Mouse (Mus musculus) spleen, adult 2 months (tissue): ENCODE measurements around the gene Zfp385b. TPM values are rescaled to one million over a fixed set of nuclear protein-coding genes. Genes with fewer than 3 reads are reported as not detected.

Experiments used
- DNase-seq, 2 experiments: peaks; one replicate each; pipeline versions ENCODE4 v3.0.0 to v3.0.0-alpha.2; 2012 to 2021; ENCODE audit warnings: low spot score in 2 of 2, low read depth in 1 of 2
- H3K27ac ChIP-seq: fragments of 200-500 bp; 2 replicates; pipeline ENCODE4 v1.5.1; 2012; ENCODE audit warnings: low read length, inconsistent platforms; ENCODE audit not compliant: insufficient read depth
- H3K27me3 ChIP-seq: fragments of 200-500 bp; 2 replicates; pipeline ENCODE4 v1.6.1; 2012; ENCODE audit warnings: mild to moderate bottlenecking, moderate library complexity, low read length, inconsistent platforms; ENCODE audit not compliant: control insufficient read depth, insufficient read depth
- H3K36me3 ChIP-seq: fragments of 200-500 bp; 2 replicates; pipeline ENCODE4 v1.6.1; 2012; ENCODE audit warnings: mild to moderate bottlenecking, low read length, inconsistent platforms; ENCODE audit not compliant: control insufficient read depth, insufficient read depth
- H3K4me1 ChIP-seq: fragments of 200-500 bp; 2 replicates; pipeline ENCODE4 v1.6.1; 2011; ENCODE audit warnings: inconsistent platforms; ENCODE audit not compliant: control insufficient read depth, insufficient read depth, insufficient read length
- H3K4me3 ChIP-seq: fragments of 200-500 bp; 2 replicates; pipeline ENCODE4 v1.5.1; 2011; ENCODE audit warnings: mild to moderate bottlenecking, inconsistent platforms; ENCODE audit not compliant: insufficient read depth, insufficient read length; ENCODE audit errors: extremely low read depth
- CTCF ChIP-seq: fragments of 200-500 bp; IDR thresholded peaks from 2 replicates; pipeline ENCODE4 v1.5.1; 2011; ENCODE audit warnings: mild to moderate bottlenecking, inconsistent platforms; ENCODE audit not compliant: insufficient read depth, insufficient read length, insufficient replicate concordance; ENCODE audit errors: extremely low read depth
- POLR2A ChIP-seq: fragments of 200-500 bp; IDR thresholded peaks from 2 replicates; pipeline ENCODE4 v1.6.1; 2011; ENCODE audit warnings: low read depth, low read length, inconsistent platforms
- WGBS: fragments of 180-500 bp; shearing (Covaris S2); methylation state at CpG from one replicate; pipeline ENCODE4 v1.1.7; 2018; 5-methylcytosine and 5-hydroxymethylcytosine counted together
- polyA plus RNA-seq: library from polyadenylated mRNA; depleted of rRNA; stranded (reverse); fragments of >200 nt; gene quantifications from 2 replicates; pipeline ENCODE4 v1.2.3, GENCODE M21; 2012

The Zfp385b gene
- polyA plus RNA-seq, 1 experiment, result not detected

DNA sequence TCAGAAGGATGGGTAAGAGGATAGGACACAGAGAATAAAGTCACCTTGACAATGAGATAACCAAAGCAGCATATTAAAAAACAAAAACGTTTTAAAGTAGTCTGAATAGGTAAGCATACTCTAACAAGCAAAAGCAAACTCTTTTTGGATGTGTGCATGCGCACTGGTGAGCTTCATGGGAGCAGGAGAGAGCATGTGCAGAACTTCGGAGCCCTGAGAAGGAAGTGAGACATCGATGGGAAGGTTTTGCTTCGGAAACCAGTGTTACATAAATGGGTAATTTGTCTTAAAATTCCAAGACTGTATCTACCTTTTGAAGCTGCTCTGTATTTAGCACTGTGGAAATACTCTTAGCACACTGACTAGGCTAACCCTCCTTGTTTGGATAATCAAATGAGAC, 137.2 kb downstream of the Zfp385b start:
- H3K36me3 ChIP-seq, result no peaks in the 10 kb centered on the region
- TF ChIP-seq POLR2A, result no peak
- TF ChIP-seq CTCF, result no peak
- no peak overlapping the region for H3K27ac ChIP-seq
- no peak overlapping the region for H3K4me3 ChIP-seq
- WGBS, result 76% methylated on average over 5 of the region's 5 CpGs
- no peaks in the 10 kb centered on the region for H3K4me1 ChIP-seq
- DNase-seq, result no peak
- no peaks in the 10 kb centered on the region for H3K27me3 ChIP-seq

DNA sequence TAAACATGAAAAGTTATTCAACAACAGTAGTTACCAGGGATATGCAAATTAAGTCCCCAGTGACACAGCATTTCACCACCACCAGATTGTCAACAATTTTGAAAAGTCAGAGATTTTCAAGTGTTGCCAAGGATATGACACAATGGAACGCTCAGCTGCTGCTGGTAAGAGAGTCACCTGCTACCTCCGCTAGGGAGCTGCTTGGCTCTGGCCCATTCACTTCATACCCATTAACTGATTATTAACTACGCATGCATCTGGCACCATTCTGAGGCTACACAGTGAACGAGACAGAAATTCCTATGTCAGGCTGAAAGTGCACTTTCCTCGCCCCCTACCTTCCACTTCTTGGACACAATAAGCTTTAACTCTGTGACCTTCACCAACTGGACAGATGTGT, 137.7 kb downstream of the Zfp385b start:
- Histone ChIP-seq H3K4me1 (no peaks in the 10 kb centered on the region), H3K4me3 (no peak overlapping the region), H3K27ac (no peak overlapping the region), H3K36me3 (no peaks in the 10 kb centered on the region), H3K27me3 (no peaks in the 10 kb centered on the region)
- DNase-seq, result no peak
- TF ChIP-seq CTCF (no peak), POLR2A (no peak)
- WGBS, result 92% methylated on average over 5 of the region's 5 CpGs

DNA sequence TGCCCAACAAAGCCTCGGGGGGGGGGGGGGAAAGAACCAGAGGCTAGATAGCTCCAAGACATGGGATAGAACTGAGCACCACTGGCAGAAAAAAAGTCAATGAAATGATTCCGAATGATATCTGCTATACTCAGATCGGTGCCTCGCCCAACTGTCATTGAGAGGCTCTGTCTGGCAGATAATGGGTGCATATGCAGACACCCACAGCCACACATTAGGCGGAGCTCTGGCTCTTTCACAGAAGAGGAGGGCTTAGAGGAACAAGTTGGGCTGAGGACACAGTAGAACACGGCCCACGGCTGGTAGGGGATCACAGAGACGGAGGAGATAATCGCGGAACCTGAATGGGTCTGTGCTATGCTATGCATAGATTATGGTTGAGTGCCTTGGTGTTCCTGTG, 145.7 kb downstream of the Zfp385b start:
- TF ChIP-seq CTCF (no peak), POLR2A (no peak)
- Histone ChIP-seq H3K27me3 (no peaks in the 10 kb centered on the region), H3K4me1 (no peaks in the 10 kb centered on the region), H3K27ac (no peak overlapping the region), H3K4me3 (no peak overlapping the region), H3K36me3 (no peaks in the 10 kb centered on the region)
- no peak for DNase-seq
- 87% methylated on average over 10 of the region's 10 CpGs for WGBS

DNA sequence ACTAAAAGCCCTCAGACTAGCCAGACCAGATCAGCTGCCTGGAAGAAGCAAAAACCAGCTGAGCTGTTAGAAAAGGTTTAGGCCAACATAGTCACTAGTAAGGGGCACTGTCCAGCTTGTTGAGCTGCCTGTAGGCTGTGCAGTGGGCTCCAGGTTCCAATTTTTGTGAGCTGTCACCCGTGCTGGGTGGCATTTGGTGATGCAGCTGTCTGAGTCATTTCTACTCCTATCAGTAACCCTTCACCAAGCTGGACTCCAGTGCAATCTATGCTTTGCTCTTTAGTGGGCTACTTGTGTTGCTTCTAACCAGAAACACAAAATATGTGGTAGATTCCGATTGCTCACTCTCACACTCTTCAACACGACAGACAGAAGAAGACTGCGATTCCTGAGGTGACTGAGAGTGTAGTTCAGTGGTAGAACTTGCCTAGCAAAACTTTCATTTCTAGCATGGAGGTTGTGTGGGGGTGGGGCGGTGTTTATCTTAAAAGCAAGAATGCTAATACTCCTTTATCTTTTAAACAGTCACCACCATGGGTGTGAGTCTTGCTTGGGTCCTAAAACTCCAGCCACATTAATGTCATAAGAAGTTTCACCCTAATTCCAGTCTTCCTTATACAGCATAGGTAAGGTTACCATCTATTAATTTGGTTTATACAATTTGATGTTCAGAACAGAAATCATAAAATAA, 147.1 kb downstream of the Zfp385b start:
- no peak for DNase-seq
- WGBS, result 92% methylated on average over 5 of the region's 5 CpGs
- no peaks in the 10 kb centered on the region for H3K27me3 ChIP-seq
- H3K4me1 ChIP-seq, result no peaks in the 10 kb centered on the region
- H3K36me3 ChIP-seq, result no peaks in the 10 kb centered on the region
- no peak overlapping the region for H3K27ac ChIP-seq
- TF ChIP-seq CTCF, result no peak
- TF ChIP-seq POLR2A, result no peak
- H3K4me3 ChIP-seq, result no peak overlapping the region

DNA sequence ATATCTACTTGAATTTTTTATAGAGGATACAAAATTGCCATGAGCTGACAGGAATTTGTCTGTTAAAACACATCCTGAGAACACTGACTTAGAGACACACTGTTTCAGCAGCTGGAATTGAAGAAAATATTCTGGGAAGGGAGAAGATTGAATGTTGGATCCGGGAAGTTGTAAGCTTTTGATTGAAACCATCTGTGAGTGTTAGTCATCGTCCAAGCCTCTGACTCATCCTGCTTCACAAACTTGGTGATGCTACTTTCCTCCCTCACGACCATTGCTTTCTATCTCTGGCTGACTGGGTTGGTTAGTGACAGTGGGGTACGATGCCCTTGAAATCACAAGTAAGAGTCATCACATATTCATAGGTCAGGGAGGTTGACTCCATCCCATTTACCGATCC, 157.3 kb downstream of the Zfp385b start:
- no peak for DNase-seq
- H3K4me3 ChIP-seq, result no peak overlapping the region
- WGBS, result 80% methylated on average over 5 of the region's 5 CpGs
- H3K4me1 ChIP-seq, result no peaks in the 10 kb centered on the region
- no peaks in the 10 kb centered on the region for H3K36me3 ChIP-seq
- TF ChIP-seq POLR2A (no peak), CTCF (no peak)
- H3K27ac ChIP-seq, result no peak overlapping the region
- H3K27me3 ChIP-seq, result no peaks in the 10 kb centered on the region

DNA sequence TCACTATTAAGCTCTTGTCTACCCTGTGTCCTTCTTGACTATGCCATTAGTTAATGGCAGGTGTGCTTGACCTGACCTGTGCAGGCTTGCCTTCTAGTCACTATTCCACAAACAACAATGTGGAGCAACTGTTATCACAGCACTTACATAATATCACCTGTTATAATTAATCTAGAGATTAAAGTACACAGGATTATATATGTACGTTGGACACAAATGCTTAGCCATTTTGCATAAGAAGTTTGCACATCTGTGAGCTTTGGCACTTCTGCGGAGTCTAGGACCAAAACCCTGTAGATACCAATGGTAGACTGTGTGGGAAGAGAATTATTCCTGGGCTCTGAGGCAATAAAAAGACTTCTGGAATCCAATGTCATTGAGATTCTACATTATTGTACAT, 165.8 kb downstream of the Zfp385b start:
- 89% methylated on average over 2 of the region's 2 CpGs for WGBS
- Histone ChIP-seq H3K27ac (no peak overlapping the region), H3K4me1 (no peaks in the 10 kb centered on the region), H3K4me3 (no peak overlapping the region), H3K27me3 (no peaks in the 10 kb centered on the region), H3K36me3 (no peaks in the 10 kb centered on the region)
- TF ChIP-seq CTCF, result no peak
- no peak for TF ChIP-seq POLR2A
- DNase-seq, result no peak

DNA sequence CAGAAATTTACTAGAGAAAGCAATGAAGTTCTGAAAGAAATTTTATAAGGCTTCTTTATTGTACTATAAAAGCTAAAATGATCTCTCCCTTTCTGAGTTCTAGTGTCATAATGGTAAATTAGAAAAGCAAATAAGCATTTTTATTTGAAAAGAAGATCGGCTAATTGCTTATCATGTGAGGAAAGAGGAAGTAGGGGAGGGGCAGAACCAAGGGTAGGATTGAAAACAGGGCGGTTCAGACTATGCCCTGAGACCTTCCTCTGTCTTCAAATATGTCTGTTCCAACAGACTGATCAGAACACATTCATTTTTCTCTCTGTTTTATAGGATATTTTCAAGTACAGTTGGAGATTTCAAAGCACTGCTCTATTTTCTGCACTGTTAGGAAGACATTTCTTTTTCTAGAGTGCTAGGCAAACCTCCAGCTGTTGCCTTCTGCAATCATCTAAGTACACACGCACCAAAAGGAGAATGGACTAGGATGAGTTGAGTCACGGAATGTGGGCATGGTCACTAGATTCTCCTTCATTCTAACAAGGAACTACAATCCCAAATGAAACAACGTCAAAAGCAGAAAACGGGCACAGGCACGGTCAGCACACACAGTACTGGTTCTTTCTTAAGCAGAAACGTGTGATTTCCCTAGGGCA, 177.8 kb downstream of the Zfp385b start:
- H3K27me3 ChIP-seq, result no peaks in the 10 kb centered on the region
- no peaks in the 10 kb centered on the region for H3K36me3 ChIP-seq
- TF ChIP-seq CTCF (no peak), POLR2A (no peak)
- DNase-seq, result no peak
- H3K27ac ChIP-seq, result no peak overlapping the region
- H3K4me3 ChIP-seq, result no peak overlapping the region
- WGBS, result 80% methylated on average over 8 of the region's 8 CpGs
- no peaks in the 10 kb centered on the region for H3K4me1 ChIP-seq
